Mouse (Mus musculus) liver, postnatal 0 days (tissue): ENCODE measurements around the gene Hist1h2bg. TPM values are rescaled to one million over a fixed set of nuclear protein-coding genes. Genes with fewer than 3 reads are reported as not detected.
"Not testable (repeated sequence)": the region's sequence is repeated elsewhere in the genome, so short reads cannot be mapped to it uniquely, and the experiment has no call there.

ENCODE experiments used
- ATAC-seq: fragments of 200-750 bp; cut with Nextera tagmentation; 2 replicates; pipeline ENCODE4 v1.8.0; 2017; ENCODE audit warnings: mild to moderate bottlenecking, moderate library complexity
- DNase-seq: peaks from one replicate; pipeline ENCODE4 v3.0.0-alpha.2; 2016
- H3K27ac ChIP-seq: fragments of 300-500 bp; sonication (generic); 2 replicates; pipeline ENCODE4 v1.5.1; 2014; ENCODE audit warnings: antibody characterized with exemption, moderate library complexity, mild to moderate bottlenecking, low read depth
- H3K27me3 ChIP-seq: fragments of 300-500 bp; sonication (generic); 2 replicates; pipeline ENCODE4 v1.6.1; 2014; ENCODE audit warnings: low read length, control low read depth, mixed read lengths; ENCODE audit not compliant: insufficient read depth
- H3K36me3 ChIP-seq: fragments of 300-500 bp; sonication (generic); replicated peaks from 2 replicates; pipeline ENCODE4 v1.6.1; 2014; ENCODE audit warnings: mild to moderate bottlenecking, control low read depth, low read length, moderate library complexity, mixed read lengths; ENCODE audit not compliant: insufficient read depth
- H3K4me1 ChIP-seq: fragments of 300-500 bp; sonication (generic); 2 replicates; pipeline ENCODE4 v1.6.1; 2014; ENCODE audit warnings: antibody characterized with exemption, mild to moderate bottlenecking, control low read depth; ENCODE audit not compliant: insufficient read depth
- H3K4me2 ChIP-seq: fragments of 300-500 bp; sonication (generic); 2 replicates; pipeline ENCODE4 v1.6.1; 2014; ENCODE audit warnings: low read depth, mild to moderate bottlenecking, low read length, moderate library complexity, mixed read lengths
- H3K4me3 ChIP-seq: fragments of 300-500 bp; sonication (generic); 2 replicates; pipeline ENCODE4 v1.5.1; 2014; ENCODE audit warnings: low read depth, low read length
- H3K9ac ChIP-seq: fragments of 300-500 bp; sonication (generic); replicated peaks from 2 replicates; pipeline ENCODE4 v1.6.1; 2014; ENCODE audit warnings: mild to moderate bottlenecking, moderate library complexity
- H3K9me3 ChIP-seq: fragments of 300-500 bp; sonication (generic); 2 replicates; pipeline ENCODE4 v1.6.1; 2016; ENCODE audit warnings: mild to moderate bottlenecking, control low read depth, low read length, mixed read lengths
- CTCF ChIP-seq: sonication (generic); IDR thresholded peaks from 2 replicates; pipeline ENCODE4 v1.5.1; 2016; ENCODE audit warnings: antibody characterized with exemption, low read depth
- EP300 ChIP-seq: IDR thresholded peaks from 2 replicates; pipeline ENCODE4 v1.6.1; 2016; ENCODE audit warnings: antibody characterized with exemption, low read depth, mild to moderate bottlenecking
- WGBS: fragments of 180-500 bp; shearing (Covaris S2); extraction: QIAGEN DNeasy Blood & Tissue Kit; methylation state at CpG from one replicate; pipeline ENCODE4 v1.1.7; 2014; ENCODE audit not compliant: insufficient replicate concordance; 5-methylcytosine and 5-hydroxymethylcytosine counted together
- polyA plus RNA-seq: library from polyadenylated mRNA; unstranded; fragments of >200 nt; fragmentation: Nextera tagmentation; extraction: Ambion mirVana; gene quantifications from 2 replicates; pipeline ENCODE4 v1.2.1, GENCODE M21; 2015

The Hist1h2bg gene
- polyA plus RNA-seq, 1 experiment from 2014 or later, result 7.8 TPM

DNA sequence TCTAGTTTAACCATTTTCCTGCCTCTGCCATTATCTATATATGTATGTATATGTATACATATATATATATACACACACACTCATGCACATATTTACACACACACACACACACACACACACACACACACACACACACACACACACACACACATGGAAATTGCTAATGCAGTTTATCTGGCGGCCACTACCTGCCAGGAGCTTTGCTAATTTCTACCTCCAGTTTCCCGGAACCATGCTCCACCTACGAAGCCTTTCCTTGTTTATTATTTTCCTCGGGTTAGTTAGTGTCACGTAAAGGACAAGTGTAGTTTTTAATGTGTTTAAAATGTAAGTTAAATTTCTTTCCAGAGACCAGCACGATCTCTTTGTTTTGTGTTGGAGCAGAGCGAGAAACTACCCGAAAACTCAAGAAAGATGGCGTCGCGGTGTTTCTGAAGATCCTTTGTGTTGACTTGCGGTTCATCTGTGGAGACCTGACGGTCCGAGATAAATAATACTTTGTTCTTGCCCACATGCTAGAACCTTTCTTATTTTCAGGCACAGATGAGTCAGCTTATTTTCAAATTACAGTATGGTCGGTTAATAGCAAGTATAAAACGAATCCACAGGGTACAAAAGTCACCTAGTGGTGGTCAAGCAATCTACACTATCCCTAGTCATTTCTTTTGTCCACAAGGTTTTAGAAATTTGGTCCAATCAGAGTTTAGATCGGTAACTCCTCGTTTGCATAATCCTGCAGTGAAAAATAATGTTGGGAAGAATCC is 8.3 kb upstream of the Hist1h2bg start:
- Histone ChIP-seq H3K27me3 (no peaks in the 10 kb centered on the region), H3K4me2 (peak overlapping the region; percentile 83), H3K9ac (peak overlapping the region; percentile 65), H3K36me3 (no peaks in the 10 kb centered on the region), H3K4me3 (peak overlapping the region; percentile 43), H3K9me3 (no peaks in the 10 kb centered on the region), H3K4me1 (peaks cover 7% of the 10 kb centered on the region), H3K27ac (peak overlapping the region; percentile 99)
- ATAC-seq (peak; percentile 30), DNase-seq (no peak)
- 3% methylated on average over 18 of the region's 18 CpGs for WGBS
- TF ChIP-seq CTCF (peak; percentile 69), EP300 (peak; percentile 73)

GRCm38 (mm10) chr13:23564482-23564881 is 6.7 kb upstream of the Hist1h2bg start:
- no peak overlapping the region for H3K4me2 ChIP-seq
- no peak overlapping the region for H3K4me3 ChIP-seq
- H3K9me3 ChIP-seq, result no peaks in the 10 kb centered on the region
- no peak overlapping the region for H3K27ac ChIP-seq
- no peaks in the 10 kb centered on the region for H3K27me3 ChIP-seq
- H3K4me1 ChIP-seq, result peaks cover 7% of the 10 kb centered on the region
- no peak overlapping the region for H3K9ac ChIP-seq
- 76% methylated on average over 2 of the region's 2 CpGs for WGBS
- ATAC-seq, result no peak
- TF ChIP-seq CTCF, result no peak
- TF ChIP-seq EP300, result no peak
- no peak for DNase-seq
- no peaks in the 10 kb centered on the region for H3K36me3 ChIP-seq

- not testable (repeated sequence) for H3K36me3 ChIP-seq, DNase-seq, H3K4me1 ChIP-seq, H3K9me3 ChIP-seq, H3K27me3 ChIP-seq
- Histone ChIP-seq H3K9ac (peak overlapping the region; percentile 80), H3K4me2 (peak overlapping the region; percentile 69), H3K27ac (peak overlapping the region; percentile 98), H3K4me3 (peak overlapping the region; percentile 52)
- ATAC-seq, result peak; percentile 17
- peak; percentile 26; the same call in 1 of the 2 replicates for TF ChIP-seq CTCF
- WGBS, result 6% methylated on average over 13 of the region's 41 CpGs
These were observed 755 bp upstream of the Hist1h2bg start for GRCm38 (mm10) chr13:23570261-23571021.

DNA sequence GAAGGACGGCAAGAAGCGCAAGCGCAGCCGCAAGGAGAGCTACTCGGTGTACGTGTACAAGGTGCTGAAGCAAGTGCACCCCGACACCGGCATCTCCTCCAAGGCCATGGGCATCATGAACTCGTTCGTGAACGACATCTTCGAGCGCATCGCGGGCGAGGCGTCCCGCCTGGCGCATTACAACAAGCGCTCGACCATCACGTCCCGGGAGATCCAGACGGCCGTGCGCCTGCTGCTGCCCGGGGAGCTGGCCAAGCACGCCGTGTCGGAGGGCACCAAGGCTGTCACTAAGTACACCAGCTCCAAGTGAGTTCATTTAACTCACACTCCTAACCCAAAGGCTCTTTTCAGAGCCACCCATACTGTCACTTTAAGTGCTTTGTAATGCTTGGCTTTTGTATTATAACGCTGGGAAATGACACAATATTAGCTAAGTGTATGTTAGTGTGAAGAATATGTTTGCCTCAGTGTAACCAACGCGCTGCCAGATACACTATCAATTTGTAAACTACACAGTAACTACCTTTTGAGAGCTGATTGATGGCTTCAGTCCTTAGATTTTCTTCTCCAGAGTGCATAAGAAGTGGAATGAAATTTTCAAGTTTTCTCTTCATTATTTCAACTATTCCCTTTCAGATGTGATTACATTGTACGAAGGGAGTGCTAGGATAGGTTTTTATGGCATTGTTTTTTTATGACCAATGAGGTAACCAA is 465 bp downstream of the Hist1h2bg start:
- not testable (repeated sequence) for H3K27me3 ChIP-seq, H3K36me3 ChIP-seq, ATAC-seq, DNase-seq, H3K4me1 ChIP-seq, H3K9me3 ChIP-seq
- H3K9ac ChIP-seq, result peak overlapping the region; percentile 80
- under 1% methylated on average over 11 of the region's 34 CpGs for WGBS
- TF ChIP-seq EP300, result 0 out of 2 replicates have a peak, but pooled peaks have one; percentile 14
- peak overlapping the region; percentile 98 for H3K27ac ChIP-seq
- peak overlapping the region; percentile 52 for H3K4me3 ChIP-seq
- H3K4me2 ChIP-seq, result peak overlapping the region; percentile 69

DNA sequence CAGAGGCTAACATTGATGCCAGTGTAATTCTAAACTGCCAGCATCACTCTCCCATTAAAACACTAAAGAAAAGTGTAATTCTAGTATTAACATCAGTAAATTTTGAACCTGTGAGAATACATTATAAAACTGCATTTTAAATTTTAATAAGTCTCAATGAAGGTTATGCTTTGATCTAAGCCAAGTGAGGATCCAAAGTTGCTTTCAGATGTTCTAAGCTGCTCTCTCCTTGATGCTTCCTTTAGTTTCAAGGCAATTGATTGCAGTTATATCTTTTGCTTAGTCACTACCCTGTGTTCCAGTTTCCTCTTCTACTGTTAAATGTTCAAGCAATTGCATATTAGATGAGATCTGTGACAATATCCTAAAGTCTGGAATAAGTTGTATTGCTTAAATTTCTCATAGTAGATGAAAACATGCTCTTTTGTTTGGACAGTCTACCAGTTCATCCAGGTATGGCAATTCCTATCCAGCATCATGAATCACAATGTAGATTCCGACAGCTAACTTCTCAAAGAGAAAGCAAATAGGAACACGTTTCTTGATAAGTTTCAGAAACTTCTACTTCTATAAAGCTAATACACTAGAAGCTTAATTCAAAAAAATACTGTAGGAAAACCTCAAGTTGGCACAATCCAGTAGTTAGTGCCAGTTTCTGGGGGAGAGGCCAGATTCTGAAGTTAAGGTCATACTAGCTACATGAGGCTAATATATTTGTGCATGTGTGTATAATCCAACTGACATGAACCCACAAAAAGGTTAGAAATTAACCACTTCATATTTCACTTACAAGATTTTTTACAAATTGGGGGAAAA is 1.2 kb downstream of the Hist1h2bg start:
- H3K27me3 ChIP-seq, result no peaks in the 10 kb centered on the region
- TF ChIP-seq EP300 (no peak), CTCF (no peak)
- H3K4me1 ChIP-seq, result peaks cover 10% of the 10 kb centered on the region
- ATAC-seq (no peak), DNase-seq (no peak)
- peak overlapping the region; percentile 69 for H3K4me2 ChIP-seq
- H3K4me3 ChIP-seq, result peak overlapping the region; percentile 52
- H3K36me3 ChIP-seq, result no peaks in the 10 kb centered on the region
- WGBS, result 32% methylated on average over 2 of the region's 2 CpGs
- H3K9me3 ChIP-seq, result no peaks in the 10 kb centered on the region
- peak overlapping the region; percentile 80 for H3K9ac ChIP-seq
- peak overlapping the region; percentile 98 for H3K27ac ChIP-seq

DNA sequence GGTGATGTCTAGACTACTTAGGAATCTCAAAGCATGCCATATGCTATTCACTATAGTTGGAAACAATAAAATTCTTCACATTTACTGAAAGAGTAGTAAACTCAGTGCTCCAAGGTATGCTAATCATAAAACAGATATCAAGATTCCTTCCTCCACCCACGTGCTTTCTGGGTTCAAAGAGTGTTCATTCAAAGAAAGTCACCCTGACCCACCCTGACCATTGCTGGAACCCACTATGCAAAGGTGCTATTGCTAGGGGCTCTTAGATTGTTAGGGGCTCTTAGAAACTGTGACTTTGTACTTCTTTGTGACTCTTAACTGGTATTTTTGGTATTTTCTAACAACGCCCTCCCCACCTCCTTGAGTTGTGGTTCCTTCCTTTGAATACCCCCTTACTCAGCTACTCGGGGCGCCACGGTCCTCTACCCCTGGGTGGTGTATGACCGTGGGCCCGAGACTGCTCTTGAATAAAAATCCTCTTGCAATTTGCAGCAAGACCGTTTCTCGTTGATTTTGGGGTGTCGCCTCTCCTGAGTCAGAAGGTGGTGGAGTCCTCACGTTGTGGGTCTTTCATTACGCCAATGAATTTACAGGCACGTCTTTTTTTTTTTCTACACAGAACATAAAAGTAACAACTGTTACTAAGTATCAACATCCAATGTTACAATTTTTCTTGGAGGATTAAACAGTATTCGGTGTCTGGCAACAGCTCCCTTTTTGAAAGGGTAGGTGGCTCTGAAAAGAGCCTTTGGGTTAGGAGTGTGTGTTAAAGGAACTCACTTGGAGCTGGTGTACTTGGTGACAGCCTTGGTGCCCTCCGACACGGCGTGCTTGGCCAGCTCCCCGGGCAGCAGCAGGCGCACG is 2.1 kb downstream of the Hist1h2bg start:
- WGBS, result 10% methylated on average over 17 of the region's 20 CpGs
- peaks cover 10% of the 10 kb centered on the region for H3K4me1 ChIP-seq

More for the DNA sequence above, 2.1 kb downstream of the Hist1h2bg start:
- H3K36me3 ChIP-seq, H3K9me3 ChIP-seq, H3K27me3 ChIP-seq: not testable (repeated sequence)
- ATAC-seq (0 out of 2 replicates have a peak, but pooled peaks have one; percentile 0), DNase-seq (peak; percentile 49)
- peak overlapping the region; percentile 80 for H3K9ac ChIP-seq
- peak overlapping the region; percentile 98 for H3K27ac ChIP-seq
- peak overlapping the region; percentile 52 for H3K4me3 ChIP-seq
- H3K4me2 ChIP-seq, result peak overlapping the region; percentile 69
